Mouse (Mus musculus) heart, postnatal 36 days (tissue): Measurements from ENCODE around the gene Cmtm3. TPM values are rescaled to one million over a fixed set of nuclear protein-coding genes. Genes with fewer than 3 reads are reported as not detected.

Source experiments
- DNase-seq, 2 experiments: peaks; one replicate each; pipeline ENCODE4 v3.0.0; 2021 to 2022
- intact Hi-C: fragments of 180-260 bp; cut with DNase I; formaldehyde crosslinking; loops from one replicate; pipeline ENCODE4 v1.15.1; 2025
- total RNA-seq, 2 experiments: library from RNA; stranded (reverse); gene quantifications; 2 replicates each; pipeline ENCODE4 v1.2.3; 2021

The Cmtm3 gene
- total RNA-seq, 2 experiments from 2014 or later, result 14.4 to 15.7 TPM

GRCm38 (mm10) chr8:104341106-104341561 is 1.9 kb downstream of the Cmtm3 start:
- peak; percentile 77 to 79 for DNase-seq

GRCm38 (mm10) chr8:104341678-104342077 is 2.5 kb downstream of the Cmtm3 start:
- no peak for DNase-seq
- intact Hi-C loops, result loop anchor here (1.0 to 10.0 kb wide), 5 partner anchors 29 to 244 kb away; partner anchors contain the start of gene Cklf

More at GRCm38 (mm10) chr8:104341106-104341561, 1.9 kb downstream of the Cmtm3 start:
- intact Hi-C loops, result loop anchor here (1.0 to 10.0 kb wide), 5 partner anchors 28 to 244 kb away; partner anchors contain the start of gene Cklf

DNA sequence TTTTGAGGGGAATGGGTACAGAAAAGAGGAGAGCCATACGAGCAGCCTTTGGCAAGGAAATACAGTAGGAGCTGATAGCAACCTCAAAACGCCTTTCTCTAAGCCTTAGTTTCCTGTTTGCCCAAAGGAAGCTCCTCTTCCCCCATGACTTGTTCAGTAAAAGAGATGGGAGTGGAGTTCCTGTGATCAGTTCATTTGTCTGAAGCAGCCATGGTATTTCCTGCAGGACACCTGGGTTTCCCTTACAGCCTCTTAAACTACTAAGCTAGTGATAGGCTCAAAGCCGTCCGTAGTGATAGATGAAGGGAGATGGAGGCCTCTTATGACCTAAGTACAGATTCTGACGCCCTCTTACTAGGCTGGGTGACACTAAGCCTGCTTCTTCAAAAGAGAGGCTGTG is 3.2 kb downstream of the Cmtm3 start:
- intact Hi-C loops, result loop anchor here (5.0 to 10.0 kb wide), 2 partner anchors 198 to 245 kb away; no protein-coding TSS in a partner anchor
- no peak for DNase-seq

- intact Hi-C loops, result loop anchor here (1.0 to 10.0 kb wide), 6 partner anchors 51 to 247 kb away; partner anchors contain the start of gene Cmtm4
- peak; percentile 87 to 91 for DNase-seq
These were observed 4.7 kb downstream of the Cmtm3 start for GRCm38 (mm10) chr8:104343957-104344356.

DNA sequence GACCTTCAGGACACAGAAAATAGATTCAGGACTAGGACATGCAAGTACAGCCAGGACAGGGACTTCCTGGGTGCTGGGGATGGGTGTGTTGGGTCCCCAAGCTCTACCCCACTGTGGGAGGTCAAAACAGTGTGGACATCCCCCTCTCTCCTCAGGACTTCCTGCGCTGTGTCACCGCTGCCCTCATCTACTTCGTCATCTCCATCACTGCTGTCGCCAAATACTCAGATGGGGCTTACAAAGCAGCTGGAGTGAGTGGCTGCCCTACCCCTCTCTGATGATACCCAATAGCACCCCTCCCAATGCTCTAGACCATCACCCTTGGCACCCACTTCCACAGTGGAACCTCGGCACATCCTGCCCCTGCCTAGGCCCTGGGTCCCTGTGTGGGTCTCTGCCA is 5.4 kb downstream of the Cmtm3 start:
- no peak for DNase-seq
- intact Hi-C loops, result loop anchor here (1.0 to 10.0 kb wide), 6 partner anchors 50 to 247 kb away; partner anchors contain the start of gene Cmtm4

DNA sequence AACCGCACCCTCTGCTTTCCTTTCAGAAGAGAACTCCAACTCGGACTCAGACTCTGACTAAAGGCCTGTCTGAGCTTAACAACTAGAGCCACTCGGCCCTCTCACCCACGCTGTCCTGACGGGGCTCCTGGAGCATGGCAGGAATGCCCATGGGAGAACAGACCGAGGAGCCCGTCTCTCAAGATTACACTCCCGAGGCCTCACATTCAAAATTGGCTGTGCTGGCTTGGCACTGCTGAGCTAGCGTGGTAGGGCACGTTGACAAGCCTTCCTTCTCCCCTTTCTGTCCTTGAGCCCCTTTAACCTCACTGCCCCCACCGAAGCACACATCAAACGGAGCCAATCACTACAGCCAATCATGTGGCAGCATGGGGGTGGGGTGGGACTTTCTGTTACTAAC is 7.5 kb downstream of the Cmtm3 start:
- intact Hi-C loops, result loop anchor here (10.0 kb wide), 1 partner anchor 202 kb away; no protein-coding TSS in a partner anchor
- DNase-seq, result no peak

- intact Hi-C loops, result loop anchor here (10.0 kb wide), 1 partner anchor 204 kb away; no protein-coding TSS in a partner anchor
- peak in 1 of 2 experiments; percentile 32 for DNase-seq
These were observed 9.8 kb downstream of the Cmtm3 start for GRCm38 (mm10) chr8:104348971-104349370.

- no peak for DNase-seq
- intact Hi-C loops, result no loop called here
These were observed 10.8 kb downstream of the Cmtm3 start for GRCm38 (mm10) chr8:104350047-104350446.

DNA sequence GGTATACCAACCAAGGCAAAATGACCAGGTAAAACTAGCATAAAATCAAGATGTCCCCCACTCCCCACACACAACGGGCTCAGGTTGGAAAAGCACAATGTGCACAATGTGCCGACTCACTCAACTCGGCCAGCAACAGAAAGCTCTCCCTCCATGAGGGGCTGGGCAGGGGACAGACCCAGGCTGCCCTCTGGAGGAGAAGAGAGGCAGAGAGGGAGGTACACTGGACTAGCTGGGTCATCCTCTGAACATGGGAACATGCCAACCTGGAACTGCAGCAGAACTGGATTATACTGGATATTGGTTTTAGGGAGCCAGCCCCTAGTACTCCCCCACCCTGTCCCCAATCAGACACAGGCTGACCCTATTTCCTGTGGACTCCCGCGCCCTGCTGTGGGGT is 14.0 kb downstream of the Cmtm3 start:
- DNase-seq, result no peak
- intact Hi-C loops, result no loop called here

DNA sequence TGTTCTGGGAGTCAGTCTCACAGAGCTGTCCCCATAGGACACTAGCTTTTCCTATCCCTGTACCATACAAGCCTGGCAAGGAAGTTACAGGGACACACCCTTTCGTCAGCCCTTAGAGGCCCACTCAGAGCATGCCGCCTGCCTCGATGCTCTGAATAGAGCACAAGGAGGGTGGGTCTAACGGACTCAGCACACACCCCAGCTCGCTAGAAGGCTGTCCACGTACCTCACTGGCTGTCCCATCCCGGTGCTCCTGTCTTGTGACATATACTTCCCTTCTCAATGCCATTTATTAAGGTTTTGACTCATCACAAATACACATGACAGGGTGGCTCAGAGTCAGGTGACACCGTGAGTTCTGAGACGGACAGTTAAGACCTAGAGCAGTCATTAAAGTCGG is 15.3 kb downstream of the Cmtm3 start:
- intact Hi-C loops, result no loop called here
- no peak for DNase-seq

GRCm38 (mm10) chr8:104358637-104359036 is 19.4 kb downstream of the Cmtm3 start:
- intact Hi-C loops, result no loop called here

DNA sequence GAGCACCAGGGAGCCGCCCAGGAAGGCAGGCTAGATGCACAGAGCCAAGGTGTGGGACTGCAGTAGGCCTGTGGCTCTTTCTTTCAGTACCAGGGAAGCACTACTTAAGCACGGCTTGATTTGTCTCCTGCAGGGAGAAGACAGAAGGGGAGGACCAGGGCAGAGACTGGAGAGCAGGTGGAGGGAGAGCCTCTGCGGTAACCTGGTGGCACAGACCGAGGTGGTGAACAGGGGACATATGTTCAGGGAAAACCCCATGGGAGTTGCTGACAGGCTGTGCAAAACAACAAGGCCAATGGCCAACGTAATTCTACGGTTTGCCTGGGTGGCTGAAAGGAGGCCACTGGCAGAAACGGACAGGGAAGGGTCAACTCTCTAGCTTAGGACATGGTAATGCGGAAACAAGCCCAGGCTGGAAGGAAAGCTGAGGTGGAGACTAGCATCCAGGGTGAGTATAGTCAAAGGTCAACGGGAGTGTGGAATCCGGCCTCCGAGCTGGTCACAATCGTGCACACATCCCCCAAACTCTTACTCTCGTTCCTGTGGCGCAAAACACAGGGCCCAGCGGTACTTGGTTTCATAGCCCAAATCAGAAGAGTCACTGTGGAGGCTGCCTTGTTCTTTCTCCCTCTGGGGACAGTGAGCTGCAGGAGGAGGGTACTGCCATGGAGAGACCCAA is 20.7 kb downstream of the Cmtm3 start:
- DNase-seq, result no peak
- intact Hi-C loops, result no loop called here

More at GRCm38 (mm10) chr8:104358637-104359036, 19.4 kb downstream of the Cmtm3 start:
- no peak for DNase-seq

GRCm38 (mm10) chr8:104365695-104366094 is 26.5 kb downstream of the Cmtm3 start:
- intact Hi-C loops, result no loop called here
- DNase-seq, result no peak

GRCm38 (mm10) chr8:104367398-104367797 is 28.2 kb downstream of the Cmtm3 start:
- no peak for DNase-seq
- intact Hi-C loops, result no loop called here

DNA sequence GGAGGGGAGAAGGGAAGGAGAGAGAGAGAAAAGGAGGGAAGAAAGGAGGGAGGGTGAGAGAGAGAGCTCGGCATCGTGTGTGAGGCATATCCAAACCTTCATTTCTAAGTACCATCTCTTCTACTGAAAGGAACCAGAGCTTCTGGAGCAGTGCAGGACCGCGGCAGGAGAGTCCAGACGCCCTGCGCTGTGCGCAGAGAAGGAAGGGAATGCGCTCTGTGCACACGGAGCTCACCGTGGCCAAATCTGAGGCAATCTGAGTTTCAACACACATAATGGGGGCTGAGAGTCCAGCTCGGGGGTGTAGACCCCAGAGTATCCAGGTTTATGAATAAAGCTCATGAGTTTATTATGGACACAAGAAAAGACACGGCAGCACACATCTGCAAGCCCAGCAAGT is 30.4 kb downstream of the Cmtm3 start:
- no peak for DNase-seq
- intact Hi-C loops, result no loop called here

GRCm38 (mm10) chr8:104370071-104370470 is 30.9 kb downstream of the Cmtm3 start:
- DNase-seq, result no peak

DNA sequence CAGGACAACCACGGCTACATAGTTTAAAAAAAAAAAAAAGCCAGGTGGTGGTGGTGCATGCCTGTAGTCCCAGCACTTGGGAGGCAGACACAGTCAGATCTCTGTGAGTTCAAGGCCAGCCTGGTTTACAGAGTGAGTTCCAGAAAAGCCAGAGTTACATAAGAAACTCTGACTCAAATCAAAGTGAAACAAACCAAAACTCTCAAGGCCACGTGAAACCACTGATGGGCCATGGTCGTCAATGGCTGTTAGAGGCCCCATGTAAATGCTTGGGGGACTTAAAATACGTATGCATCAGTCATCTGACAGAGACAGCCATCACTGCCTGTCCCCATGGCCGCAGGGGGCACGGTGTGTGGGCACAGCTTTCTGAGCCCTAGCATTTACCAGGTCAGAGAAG is 31.9 kb downstream of the Cmtm3 start:
- DNase-seq, result no peak
- intact Hi-C loops, result no loop called here

More at GRCm38 (mm10) chr8:104370071-104370470, 30.9 kb downstream of the Cmtm3 start:
- intact Hi-C loops, result no loop called here

DNA sequence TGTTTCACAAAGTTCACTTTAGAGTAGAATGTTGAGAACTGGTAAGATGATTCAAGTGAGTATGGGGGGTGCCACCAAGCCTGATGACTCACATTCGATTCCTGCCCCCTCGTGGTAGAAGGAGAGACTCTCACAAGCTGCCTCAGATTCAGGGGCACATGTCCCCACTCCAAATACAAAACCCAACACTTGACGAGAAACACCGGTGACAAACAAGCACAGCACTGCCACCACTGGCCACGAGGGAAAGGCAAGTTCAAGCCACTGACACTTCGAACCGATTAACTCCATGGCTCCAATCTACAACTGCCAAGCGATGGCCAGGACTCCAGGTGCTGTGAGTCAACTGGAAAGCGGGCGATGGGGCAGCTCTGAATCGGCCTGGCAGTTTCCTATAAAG is 34.6 kb downstream of the Cmtm3 start:
- intact Hi-C loops, result no loop called here
- no peak for DNase-seq

- intact Hi-C loops, result no loop called here
- no peak for DNase-seq
These were observed 35.1 kb downstream of the Cmtm3 start for GRCm38 (mm10) chr8:104374269-104374668.

- peak; percentile 33 to 37 for DNase-seq
- intact Hi-C loops, result no loop called here
These were observed 35.9 kb downstream of the Cmtm3 start for GRCm38 (mm10) chr8:104374864-104375846.

GRCm38 (mm10) chr8:104375959-104376358 is 36.7 kb downstream of the Cmtm3 start:
- intact Hi-C loops, result no loop called here
- no peak for DNase-seq
